Mouse (Mus musculus): ENCODE data around the gene Rnf146. TPM values are rescaled to one million over a fixed set of nuclear protein-coding genes. Genes with fewer than 3 reads are reported as not detected.
"Not testable (repeated sequence)": the region's sequence is repeated elsewhere in the genome, so short reads cannot be mapped to it uniquely, and the experiment has no call there.

Rnf146 gene
- polyA plus RNA-seq (2012; rRNA removed) (47.6 and 63.4 TPM in 2 replicates), polyA plus RNA-seq (2014; fragmentation: Nextera tagmentation; extraction: Ambion mirVana) (40.8 and 48.8 TPM in 2 replicates)

GRCm38 (mm10) chr10:29362197-29362900 is at the start of gene Rnf146:
Gene Rnf146, minus strand, starts transcription at chr10:29362442.
- Histone ChIP-seq H3K4me2 (replicated peaks; ENCODE audit: low read depth, low read length, severe bottlenecking) (peak within 1 kb of the TSS; percentile 77), H3K27me3 (ENCODE audit: control insufficient read depth, insufficient read depth, low read length) (no peaks in the 10 kb centered on the region), H3K4me3 (replicated peaks; ENCODE audit: low read length) (peak within 1 kb of the TSS; percentile 88), H3K4me1 (ENCODE audit: control insufficient read depth, insufficient read depth, low read length) (peaks cover 9% of the 10 kb centered on the region; the same call in 1 of the 2 replicates), H3K27ac (replicated peaks; ENCODE audit: low read depth, low read length) (peak within 1 kb of the TSS; percentile 99), H3K9me3 (ENCODE audit: control insufficient read depth, low read length) (no peaks in the 10 kb centered on the region), H3K36me3 (ENCODE audit: control insufficient read depth, insufficient read depth, low read length) (no peaks in the 10 kb centered on the region), H3K9ac (ENCODE audit: low read depth, low read length, severe bottlenecking) (peak within 1 kb of the TSS; percentile 97)
- TF ChIP-seq POLR2A (IDR thresholded peaks at IDR 0.05; ENCODE audit: borderline replicate concordance, extremely low read depth, insufficient read depth, insufficient read length) = no peak
- DNase-seq (ENCODE audit: low spot score) (peak; percentile 12), ATAC-seq (ENCODE audit: low FRiP score, low read depth) (peak; percentile 45)
- 4% methylated on average over 14 of the region's 15 CpGs for WGBS

DNA sequence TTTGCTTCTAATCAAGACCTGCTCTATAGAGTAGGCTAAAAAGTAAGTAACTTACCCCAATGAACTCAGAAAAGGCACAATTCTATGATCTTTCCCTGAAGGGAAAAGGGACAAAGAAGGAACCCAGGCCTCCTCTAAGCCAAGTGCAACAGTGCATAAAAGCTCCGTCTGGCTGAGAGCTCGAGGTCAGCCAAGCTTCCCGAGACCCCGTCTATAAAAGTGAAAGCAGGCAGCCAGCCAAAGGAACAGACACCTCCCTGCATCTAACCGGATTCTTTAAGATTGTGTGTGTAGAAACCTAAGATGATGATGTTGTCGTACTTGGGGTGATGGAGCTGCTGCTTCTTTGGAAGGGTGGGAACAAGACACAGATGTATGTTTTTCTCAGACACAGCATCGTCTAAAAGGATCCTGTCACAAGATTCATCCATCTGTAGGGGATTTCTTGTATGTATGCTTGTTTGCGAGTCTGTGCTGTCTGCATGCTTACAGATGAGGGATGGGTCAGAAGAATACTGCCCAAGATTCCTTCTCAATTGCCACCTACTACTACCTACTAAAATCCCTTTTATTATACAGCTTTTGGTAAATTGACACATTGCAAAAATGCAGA is 40.5 kb upstream of the Rnf146 start:
- H3K36me3 ChIP-seq (ENCODE audit: control insufficient read depth, insufficient read depth, low read length) = no peaks in the 10 kb centered on the region
- H3K4me2 ChIP-seq (replicated peaks; ENCODE audit: low read depth, low read length, severe bottlenecking) = no peak overlapping the region
- H3K9me3 ChIP-seq (ENCODE audit: control insufficient read depth, low read length) = no peaks in the 10 kb centered on the region
- H3K9ac ChIP-seq (ENCODE audit: low read depth, low read length, severe bottlenecking) = no peak overlapping the region
- 41% methylated on average over 8 of the region's 8 CpGs for WGBS
- no peaks in the 10 kb centered on the region for H3K27me3 ChIP-seq (ENCODE audit: control insufficient read depth, insufficient read depth, low read length)
- no peak overlapping the region for H3K27ac ChIP-seq (replicated peaks; ENCODE audit: low read depth, low read length)
- TF ChIP-seq POLR2A (IDR thresholded peaks at IDR 0.05; ENCODE audit: borderline replicate concordance, extremely low read depth, insufficient read depth, insufficient read length) = no peak
- DNase-seq (ENCODE audit: low spot score) (peak; percentile 4), ATAC-seq (ENCODE audit: low FRiP score, low read depth) (no peak)
- no peak overlapping the region for H3K4me3 ChIP-seq (replicated peaks; ENCODE audit: low read length)
- no peaks in the 10 kb centered on the region for H3K4me1 ChIP-seq (ENCODE audit: control insufficient read depth, insufficient read depth, low read length)

GRCm38 (mm10) chr10:29394890-29395289 is 32.6 kb upstream of the Rnf146 start:
- not testable (repeated sequence) for DNase-seq (ENCODE audit: low spot score); H3K9me3 ChIP-seq (ENCODE audit: control insufficient read depth, low read length); ATAC-seq (ENCODE audit: low FRiP score, low read depth); H3K9ac ChIP-seq (ENCODE audit: low read depth, low read length, severe bottlenecking); H3K4me1 ChIP-seq (ENCODE audit: control insufficient read depth, insufficient read depth, low read length); H3K4me2 ChIP-seq (replicated peaks; ENCODE audit: low read depth, low read length, severe bottlenecking); H3K27ac ChIP-seq (replicated peaks; ENCODE audit: low read depth, low read length); H3K36me3 ChIP-seq (ENCODE audit: control insufficient read depth, insufficient read depth, low read length); H3K27me3 ChIP-seq (ENCODE audit: control insufficient read depth, insufficient read depth, low read length); H3K4me3 ChIP-seq (replicated peaks; ENCODE audit: low read length)
- 85% methylated on average over 2 of the region's 2 CpGs for WGBS

GRCm38 (mm10) chr10:29381558-29381957 is 19.3 kb upstream of the Rnf146 start:
- no peaks in the 10 kb centered on the region for H3K9me3 ChIP-seq (ENCODE audit: control insufficient read depth, low read length)
- no peak overlapping the region for H3K4me3 ChIP-seq (replicated peaks; ENCODE audit: low read length)
- no peak overlapping the region for H3K9ac ChIP-seq (ENCODE audit: low read depth, low read length, severe bottlenecking)
- no peaks in the 10 kb centered on the region for H3K27me3 ChIP-seq (ENCODE audit: control insufficient read depth, insufficient read depth, low read length)
- no peaks in the 10 kb centered on the region for H3K4me1 ChIP-seq (ENCODE audit: control insufficient read depth, insufficient read depth, low read length)
- no peak overlapping the region for H3K4me2 ChIP-seq (replicated peaks; ENCODE audit: low read depth, low read length, severe bottlenecking)
- 76% methylated on average over 2 of the region's 2 CpGs for WGBS
- TF ChIP-seq POLR2A (IDR thresholded peaks at IDR 0.05; ENCODE audit: borderline replicate concordance, extremely low read depth, insufficient read depth, insufficient read length) = no peak
- no peak overlapping the region for H3K27ac ChIP-seq (replicated peaks; ENCODE audit: low read depth, low read length)
- H3K36me3 ChIP-seq (ENCODE audit: control insufficient read depth, insufficient read depth, low read length) = no peaks in the 10 kb centered on the region
- DNase-seq (ENCODE audit: low spot score) (no peak), ATAC-seq (ENCODE audit: low FRiP score, low read depth) (no peak)

- no peak for TF ChIP-seq POLR2A (IDR thresholded peaks at IDR 0.05; ENCODE audit: borderline replicate concordance, extremely low read depth, insufficient read depth, insufficient read length)
- H3K4me3 ChIP-seq (replicated peaks; ENCODE audit: low read length) = no peak overlapping the region
- no peaks in the 10 kb centered on the region for H3K4me1 ChIP-seq (ENCODE audit: control insufficient read depth, insufficient read depth, low read length)
These were observed 11.8 kb upstream of the Rnf146 start for GRCm38 (mm10) chr10:29374065-29374464.

More at GRCm38 (mm10) chr10:29374065-29374464, 11.8 kb upstream of the Rnf146 start:
- no peak for ATAC-seq (ENCODE audit: low FRiP score, low read depth)
- Histone ChIP-seq H3K27me3 (ENCODE audit: control insufficient read depth, insufficient read depth, low read length) (no peaks in the 10 kb centered on the region), H3K27ac (replicated peaks; ENCODE audit: low read depth, low read length) (no peak overlapping the region), H3K4me2 (replicated peaks; ENCODE audit: low read depth, low read length, severe bottlenecking) (no peak overlapping the region), H3K9me3 (ENCODE audit: control insufficient read depth, low read length) (no peaks in the 10 kb centered on the region), H3K9ac (ENCODE audit: low read depth, low read length, severe bottlenecking) (no peak overlapping the region), H3K36me3 (ENCODE audit: control insufficient read depth, insufficient read depth, low read length) (no peaks in the 10 kb centered on the region)
- no peak for DNase-seq (ENCODE audit: low spot score)
- 78% methylated on average over 5 of the region's 5 CpGs for WGBS

Measured in limb, embryonic 14.5 days (tissue).